Mouse (Mus musculus) heart, postnatal 0 days (tissue): ENCODE measurements around the gene Ky.

ENCODE experiments used
- CTCF ChIP-seq: IDR thresholded peaks from 2 replicates; pipeline ENCODE4 v1.5.1; 2016; ENCODE audit warnings: antibody characterized with exemption, control low read depth, low read depth
- EP300 ChIP-seq: IDR thresholded peaks from 2 replicates; pipeline ENCODE4 v1.6.1; 2016; ENCODE audit warnings: antibody characterized with exemption, low read depth

DNA sequence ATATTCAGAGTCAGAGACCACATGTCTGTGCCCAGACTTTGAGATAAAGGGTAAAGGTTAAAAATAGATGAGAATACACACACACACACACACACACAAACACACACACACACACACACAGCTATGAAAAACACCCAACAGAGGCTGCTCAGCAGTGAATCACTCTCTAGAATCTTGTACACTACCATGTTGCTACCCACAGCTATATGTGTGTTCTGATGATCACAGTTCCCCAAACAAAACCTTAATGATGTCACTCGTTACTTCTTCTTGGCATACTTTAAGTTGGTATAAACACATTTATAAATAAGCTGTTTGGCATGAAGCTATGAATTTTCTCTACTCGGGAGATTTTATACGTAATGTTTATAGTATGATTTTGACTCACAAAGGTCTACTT, 40.5 kb upstream of the Ky start:
- TF ChIP-seq CTCF (no peak), EP300 (no peak)
